Mouse (Mus musculus) lung, adult 2 months (tissue): ENCODE results near the gene Dusp6.

ENCODE experiments used
- CTCF ChIP-seq: fragments of 200-500 bp; IDR thresholded peaks from 2 replicates; pipeline ENCODE4 v1.5.1; 2011; ENCODE audit warnings: mild to moderate bottlenecking, low read length, control low read depth; ENCODE audit not compliant: insufficient read depth
- POLR2A ChIP-seq: fragments of 200-500 bp; IDR thresholded peaks from 2 replicates; pipeline ENCODE4 v1.6.1; 2011; ENCODE audit warnings: low read depth, mild to moderate bottlenecking, control low read depth, low read length, borderline replicate concordance; ENCODE audit errors: extremely low read depth

- TF ChIP-seq POLR2A (no peak), CTCF (no peak)
These were observed 21.9 kb downstream of the Dusp6 start for GRCm38 (mm10) chr10:99284918-99285317.
